Mouse (Mus musculus): ENCODE measurements around the gene Rasgrf1. TPM values are rescaled to one million over a fixed set of nuclear protein-coding genes. Genes with fewer than 3 reads are reported as not detected.

The Rasgrf1 gene
- polyA plus RNA-seq, 1 experiment from 2014 or later = 0.20 TPM

GRCm38 (mm10) chr9:89875551-89875950 lies 34.2 kb upstream of the Rasgrf1 start:
- no peaks in the 10 kb centered on the region for H3K36me3 ChIP-seq (ENCODE audit: control insufficient read depth, insufficient read depth, low read length)
- H3K4me3 ChIP-seq (ENCODE audit: low read length) = no peak overlapping the region
- WGBS = 54% methylated on average over 5 of the region's 5 CpGs
- H3K9ac ChIP-seq (ENCODE audit: low read depth, low read length) = no peak overlapping the region
- no peak overlapping the region for H3K27ac ChIP-seq (ENCODE audit: low read length)
- no peak for ATAC-seq
- H3K4me2 ChIP-seq (ENCODE audit: low read depth, low read length) = no peak overlapping the region
- H3K9me3 ChIP-seq (ENCODE audit: control insufficient read depth, low read length) = no peaks in the 10 kb centered on the region
- peaks cover 38% of the 10 kb centered on the region for H3K27me3 ChIP-seq (replicated peaks; ENCODE audit: control insufficient read depth, insufficient read depth, low read length)
- H3K4me1 ChIP-seq (ENCODE audit: control insufficient read depth, insufficient read depth, low read length) = no peaks in the 10 kb centered on the region

GRCm38 (mm10) chr9:89878471-89879020 lies 31.2 kb upstream of the Rasgrf1 start:
- no peak for ATAC-seq
- Histone ChIP-seq H3K36me3 (ENCODE audit: control insufficient read depth, insufficient read depth, low read length) (no peaks in the 10 kb centered on the region), H3K9ac (ENCODE audit: low read depth, low read length) (no peak overlapping the region), H3K27me3 (replicated peaks; ENCODE audit: control insufficient read depth, insufficient read depth, low read length) (peaks cover 39% of the 10 kb centered on the region), H3K4me2 (ENCODE audit: low read depth, low read length) (no peak overlapping the region), H3K9me3 (ENCODE audit: control insufficient read depth, low read length) (no peaks in the 10 kb centered on the region), H3K4me3 (ENCODE audit: low read length) (no peak overlapping the region), H3K4me1 (ENCODE audit: control insufficient read depth, insufficient read depth, low read length) (no peaks in the 10 kb centered on the region), H3K27ac (ENCODE audit: low read length) (no peak overlapping the region)
- 51% methylated on average over 11 of the region's 11 CpGs for WGBS

GRCm38 (mm10) chr9:89879574-89879973 lies 30.1 kb upstream of the Rasgrf1 start:
- Histone ChIP-seq H3K27ac (ENCODE audit: low read length) (no peak overlapping the region), H3K4me2 (ENCODE audit: low read depth, low read length) (no peak overlapping the region), H3K9ac (ENCODE audit: low read depth, low read length) (no peak overlapping the region), H3K4me3 (ENCODE audit: low read length) (no peak overlapping the region), H3K9me3 (ENCODE audit: control insufficient read depth, low read length) (no peaks in the 10 kb centered on the region), H3K27me3 (replicated peaks; ENCODE audit: control insufficient read depth, insufficient read depth, low read length) (peaks cover 33% of the 10 kb centered on the region), H3K4me1 (ENCODE audit: control insufficient read depth, insufficient read depth, low read length) (no peaks in the 10 kb centered on the region), H3K36me3 (ENCODE audit: control insufficient read depth, insufficient read depth, low read length) (no peaks in the 10 kb centered on the region)
- 61% methylated on average over 31 of the region's 31 CpGs for WGBS
- ATAC-seq = no peak

- no peaks in the 10 kb centered on the region for H3K4me1 ChIP-seq (ENCODE audit: control insufficient read depth, insufficient read depth, low read length)
- no peak overlapping the region for H3K27ac ChIP-seq (ENCODE audit: low read length)
- 48% methylated on average over 7 of the region's 7 CpGs for WGBS
- no peak overlapping the region for H3K4me2 ChIP-seq (ENCODE audit: low read depth, low read length)
- no peaks in the 10 kb centered on the region for H3K9me3 ChIP-seq (ENCODE audit: control insufficient read depth, low read length)
- peaks cover 28% of the 10 kb centered on the region for H3K27me3 ChIP-seq (replicated peaks; ENCODE audit: control insufficient read depth, insufficient read depth, low read length)
- no peak overlapping the region for H3K4me3 ChIP-seq (ENCODE audit: low read length)
- ATAC-seq = no peak
- H3K9ac ChIP-seq (ENCODE audit: low read depth, low read length) = no peak overlapping the region
- no peaks in the 10 kb centered on the region for H3K36me3 ChIP-seq (ENCODE audit: control insufficient read depth, insufficient read depth, low read length)
Measured at GRCm38 (mm10) chr9:89881552-89881951, 28.2 kb upstream of the Rasgrf1 start.

GRCm38 (mm10) chr9:89882583-89882982 lies 27.1 kb upstream of the Rasgrf1 start:
- H3K36me3 ChIP-seq (ENCODE audit: control insufficient read depth, insufficient read depth, low read length) = no peaks in the 10 kb centered on the region
- peaks cover 23% of the 10 kb centered on the region for H3K27me3 ChIP-seq (replicated peaks; ENCODE audit: control insufficient read depth, insufficient read depth, low read length)
- no peak overlapping the region for H3K4me3 ChIP-seq (ENCODE audit: low read length)
- 53% methylated on average over 7 of the region's 7 CpGs for WGBS
- H3K4me1 ChIP-seq (ENCODE audit: control insufficient read depth, insufficient read depth, low read length) = no peaks in the 10 kb centered on the region
- H3K9me3 ChIP-seq (ENCODE audit: control insufficient read depth, low read length) = no peaks in the 10 kb centered on the region
- no peak for ATAC-seq
- no peak overlapping the region for H3K9ac ChIP-seq (ENCODE audit: low read depth, low read length)
- H3K4me2 ChIP-seq (ENCODE audit: low read depth, low read length) = no peak overlapping the region
- H3K27ac ChIP-seq (ENCODE audit: low read length) = no peak overlapping the region

GRCm38 (mm10) chr9:89885701-89886218 lies 23.9 kb upstream of the Rasgrf1 start:
- H3K9ac ChIP-seq (ENCODE audit: low read depth, low read length) = no peak overlapping the region
- H3K4me1 ChIP-seq (ENCODE audit: control insufficient read depth, insufficient read depth, low read length) = no peaks in the 10 kb centered on the region
- H3K27me3 ChIP-seq (replicated peaks; ENCODE audit: control insufficient read depth, insufficient read depth, low read length) = peaks cover 12% of the 10 kb centered on the region; the same call in 1 of the 2 replicates
- no peak for ATAC-seq
- H3K27ac ChIP-seq (ENCODE audit: low read length) = no peak overlapping the region
- WGBS = 33% methylated on average over 6 of the region's 7 CpGs
- no peaks in the 10 kb centered on the region for H3K36me3 ChIP-seq (ENCODE audit: control insufficient read depth, insufficient read depth, low read length)
- no peaks in the 10 kb centered on the region for H3K9me3 ChIP-seq (ENCODE audit: control insufficient read depth, low read length)
- no peak overlapping the region for H3K4me3 ChIP-seq (ENCODE audit: low read length)
- H3K4me2 ChIP-seq (ENCODE audit: low read depth, low read length) = no peak overlapping the region

- Histone ChIP-seq H3K4me3 (ENCODE audit: low read length) (no peak overlapping the region), H3K27ac (ENCODE audit: low read length) (no peak overlapping the region), H3K36me3 (ENCODE audit: control insufficient read depth, insufficient read depth, low read length) (no peaks in the 10 kb centered on the region), H3K9me3 (ENCODE audit: control insufficient read depth, low read length) (no peaks in the 10 kb centered on the region), H3K9ac (ENCODE audit: low read depth, low read length) (no peak overlapping the region), H3K27me3 (replicated peaks; ENCODE audit: control insufficient read depth, insufficient read depth, low read length) (no peaks in the 10 kb centered on the region), H3K4me1 (ENCODE audit: control insufficient read depth, insufficient read depth, low read length) (no peaks in the 10 kb centered on the region), H3K4me2 (ENCODE audit: low read depth, low read length) (no peak overlapping the region)
- WGBS = 69% methylated on average over 10 of the region's 10 CpGs
- no peak for ATAC-seq
Measured at GRCm38 (mm10) chr9:89891534-89892293, 18.0 kb upstream of the Rasgrf1 start.

- H3K4me2 ChIP-seq (ENCODE audit: low read depth, low read length) = no peak overlapping the region
- H3K4me1 ChIP-seq (ENCODE audit: control insufficient read depth, insufficient read depth, low read length) = no peaks in the 10 kb centered on the region
- no peak for ATAC-seq
- WGBS = 87% methylated on average over 5 of the region's 5 CpGs
- no peaks in the 10 kb centered on the region for H3K27me3 ChIP-seq (replicated peaks; ENCODE audit: control insufficient read depth, insufficient read depth, low read length)
- no peaks in the 10 kb centered on the region for H3K9me3 ChIP-seq (ENCODE audit: control insufficient read depth, low read length)
- H3K9ac ChIP-seq (ENCODE audit: low read depth, low read length) = no peak overlapping the region
- H3K36me3 ChIP-seq (ENCODE audit: control insufficient read depth, insufficient read depth, low read length) = no peaks in the 10 kb centered on the region
- no peak overlapping the region for H3K4me3 ChIP-seq (ENCODE audit: low read length)
- no peak overlapping the region for H3K27ac ChIP-seq (ENCODE audit: low read length)
Measured at GRCm38 (mm10) chr9:89892540-89893188, 17.0 kb upstream of the Rasgrf1 start.

- ATAC-seq = no peak
- no peaks in the 10 kb centered on the region for H3K36me3 ChIP-seq (ENCODE audit: control insufficient read depth, insufficient read depth, low read length)
- WGBS = 35% methylated on average over 14 of the region's 14 CpGs
- no peak overlapping the region for H3K4me2 ChIP-seq (ENCODE audit: low read depth, low read length)
- no peaks in the 10 kb centered on the region for H3K9me3 ChIP-seq (ENCODE audit: control insufficient read depth, low read length)
- no peak overlapping the region for H3K4me3 ChIP-seq (ENCODE audit: low read length)
- no peaks in the 10 kb centered on the region for H3K4me1 ChIP-seq (ENCODE audit: control insufficient read depth, insufficient read depth, low read length)
- no peak overlapping the region for H3K27ac ChIP-seq (ENCODE audit: low read length)
- H3K27me3 ChIP-seq (replicated peaks; ENCODE audit: control insufficient read depth, insufficient read depth, low read length) = no peaks in the 10 kb centered on the region
- no peak overlapping the region for H3K9ac ChIP-seq (ENCODE audit: low read depth, low read length)
Measured at GRCm38 (mm10) chr9:89900111-89900824, 9.4 kb upstream of the Rasgrf1 start.

Data from intestine, embryonic 16.5 days (tissue).